Mouse (Mus musculus) neural tube, embryonic 15.5 days (tissue): ENCODE results near the gene Fkbp14. TPM values are rescaled to one million over a fixed set of nuclear protein-coding genes. Genes with fewer than 3 reads are reported as not detected.

Experiments used
- ATAC-seq: fragments of 200-750 bp; cut with Nextera tagmentation; 2 replicates; pipeline ENCODE4 v1.8.0; 2017; ENCODE audit warnings: mild to moderate bottlenecking, moderate TSS enrichment, moderate library complexity; ENCODE audit not compliant: low FRiP score
- H3K27ac ChIP-seq: fragments of 300-500 bp; sonication (generic); replicated peaks from 2 replicates; pipeline ENCODE4 v1.5.1; 2015; ENCODE audit warnings: mild to moderate bottlenecking, inconsistent platforms
- H3K27me3 ChIP-seq: fragments of 300-500 bp; sonication (generic); replicated peaks from 2 replicates; pipeline ENCODE4 v1.6.1; 2015; ENCODE audit warnings: inconsistent platforms
- H3K36me3 ChIP-seq: fragments of 300-500 bp; sonication (generic); 2 replicates; pipeline ENCODE4 v1.6.1; 2015; ENCODE audit warnings: inconsistent platforms
- H3K4me1 ChIP-seq: fragments of 300-500 bp; sonication (generic); 2 replicates; pipeline ENCODE4 v1.6.1; 2015; ENCODE audit warnings: inconsistent platforms
- H3K4me2 ChIP-seq: fragments of 300-500 bp; sonication (generic); 2 replicates; pipeline ENCODE4 v1.6.1; 2015; ENCODE audit warnings: inconsistent platforms, mild to moderate bottlenecking, moderate library complexity
- H3K4me3 ChIP-seq: fragments of 300-500 bp; sonication (generic); replicated peaks from 2 replicates; pipeline ENCODE4 v1.5.1; 2015; ENCODE audit warnings: mild to moderate bottlenecking, inconsistent platforms
- H3K9ac ChIP-seq: fragments of 300-500 bp; sonication (generic); replicated peaks from 2 replicates; pipeline ENCODE4 v1.6.1; 2015; ENCODE audit warnings: mild to moderate bottlenecking, inconsistent platforms
- H3K9me3 ChIP-seq: fragments of 300-500 bp; sonication (generic); replicated peaks from 2 replicates; pipeline ENCODE4 v1.6.1; 2016; ENCODE audit warnings: inconsistent platforms
- WGBS: fragments of 180-500 bp; shearing (Covaris S2); methylation state at CpG from one replicate; pipeline ENCODE4 v1.1.7; 2015; ENCODE audit warnings: mixed read lengths; 5-methylcytosine and 5-hydroxymethylcytosine counted together
- polyA plus RNA-seq: library from polyadenylated mRNA; unstranded; fragments of >200 nt; fragmentation: Nextera tagmentation; extraction: Ambion mirVana; gene quantifications from 2 replicates; pipeline ENCODE4 v1.2.1, GENCODE M21; 2015

Gene Fkbp14
- polyA plus RNA-seq, 1 experiment from 2014 or later, result 12.5 TPM

- peaks cover 18% of the 10 kb centered on the region for H3K4me1 ChIP-seq
- peak overlapping the region; percentile 54; the same call in 1 of the 2 replicates for H3K27ac ChIP-seq
- no peak for ATAC-seq
Observed at GRCm38 (mm10) chr6:54539396-54539795, 57.7 kb downstream of the Fkbp14 start.

DNA sequence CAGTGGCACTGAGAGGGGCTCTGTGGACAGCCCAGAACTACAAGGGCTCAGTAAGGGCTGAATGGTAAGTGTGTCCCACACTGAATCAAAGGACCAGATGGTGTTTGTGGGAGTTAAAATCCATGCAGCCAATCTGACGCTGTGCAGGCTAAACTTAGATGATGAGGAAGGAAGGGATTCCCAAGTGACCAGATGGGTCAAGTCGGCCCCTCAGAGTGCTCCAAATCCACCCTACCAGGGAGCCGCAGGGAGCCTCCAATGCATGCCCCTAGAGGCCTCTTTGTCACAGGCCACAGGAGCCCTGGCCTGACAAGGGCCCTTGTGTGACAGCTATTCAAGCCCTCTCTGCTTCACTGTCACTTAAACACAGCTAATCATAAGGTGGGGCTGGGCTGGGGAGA lies 58.3 kb downstream of the Fkbp14 start:
- no peak overlapping the region for H3K4me3 ChIP-seq
- no peaks in the 10 kb centered on the region for H3K27me3 ChIP-seq
- peaks cover 7% of the 10 kb centered on the region for H3K36me3 ChIP-seq
- H3K4me1 ChIP-seq, result peaks cover 18% of the 10 kb centered on the region
- H3K9ac ChIP-seq, result no peak overlapping the region
- no peak for ATAC-seq
- H3K9me3 ChIP-seq, result no peaks in the 10 kb centered on the region
- H3K4me2 ChIP-seq, result no peak overlapping the region
- 8% methylated on average over 3 of the region's 3 CpGs for WGBS
- H3K27ac ChIP-seq, result no peak overlapping the region; the same call in 1 of the 2 replicates

More at GRCm38 (mm10) chr6:54539396-54539795, 57.7 kb downstream of the Fkbp14 start:
- H3K9me3 ChIP-seq, result no peaks in the 10 kb centered on the region
- peaks cover 10% of the 10 kb centered on the region for H3K36me3 ChIP-seq
- no peaks in the 10 kb centered on the region for H3K27me3 ChIP-seq
- 76% methylated on average over 7 of the region's 7 CpGs for WGBS
- H3K9ac ChIP-seq, result no peak overlapping the region
- no peak overlapping the region for H3K4me3 ChIP-seq
- no peak overlapping the region for H3K4me2 ChIP-seq

GRCm38 (mm10) chr6:54537053-54537452 lies 60.1 kb downstream of the Fkbp14 start:
- Histone ChIP-seq H3K27me3 (no peaks in the 10 kb centered on the region), H3K27ac (no peak overlapping the region), H3K9ac (no peak overlapping the region), H3K4me2 (no peak overlapping the region), H3K4me3 (no peak overlapping the region), H3K36me3 (no peaks in the 10 kb centered on the region), H3K4me1 (peaks cover 18% of the 10 kb centered on the region), H3K9me3 (no peaks in the 10 kb centered on the region)
- 84% methylated on average over 7 of the region's 7 CpGs for WGBS
- ATAC-seq, result no peak

- Histone ChIP-seq H3K4me1 (peaks cover 23% of the 10 kb centered on the region), H3K27me3 (no peaks in the 10 kb centered on the region), H3K4me3 (no peak overlapping the region), H3K4me2 (no peak overlapping the region), H3K36me3 (no peaks in the 10 kb centered on the region), H3K9ac (no peak overlapping the region), H3K27ac (no peak overlapping the region), H3K9me3 (no peaks in the 10 kb centered on the region)
- 87% methylated on average over 4 of the region's 4 CpGs for WGBS
- ATAC-seq, result no peak
Observed at GRCm38 (mm10) chr6:54535485-54535884, 61.6 kb downstream of the Fkbp14 start.

DNA sequence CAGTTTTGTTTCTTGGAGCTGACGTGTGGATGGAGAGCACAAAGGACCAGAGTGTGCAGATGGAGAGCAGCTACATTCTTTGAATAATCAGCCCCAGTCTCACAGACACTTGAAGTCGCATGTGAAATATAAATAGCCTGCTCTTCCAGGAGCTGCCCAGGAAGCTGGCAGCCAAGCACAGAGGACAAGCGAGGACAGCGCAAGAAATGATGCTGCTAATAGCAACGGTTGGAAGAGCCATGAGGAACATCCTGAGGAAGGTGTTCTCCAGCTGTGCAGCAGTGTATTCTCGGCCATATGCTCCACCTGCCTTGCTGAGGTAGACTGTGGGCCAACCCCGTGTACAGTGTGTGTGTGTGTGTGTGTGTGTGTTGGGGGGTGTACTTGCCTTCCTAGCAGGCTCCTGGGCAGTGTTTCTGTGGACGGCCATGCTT lies 66.0 kb downstream of the Fkbp14 start:
- 48% methylated on average over 8 of the region's 8 CpGs for WGBS
- Histone ChIP-seq H3K4me2 (no peak overlapping the region), H3K9ac (no peak overlapping the region), H3K27ac (0 out of 2 replicates have a peak overlapping the region, but pooled peaks have one; percentile 13), H3K27me3 (no peaks in the 10 kb centered on the region), H3K4me3 (no peak overlapping the region), H3K36me3 (0 out of 2 replicates have a peak, but pooled peaks cover 5% of the 10 kb centered on the region), H3K9me3 (no peaks in the 10 kb centered on the region), H3K4me1 (peaks cover 8% of the 10 kb centered on the region)
- ATAC-seq, result peak; percentile 55

- H3K4me3 ChIP-seq, result no peak overlapping the region
- no peak overlapping the region for H3K9ac ChIP-seq
- H3K4me2 ChIP-seq, result no peak overlapping the region
- peaks cover 8% of the 10 kb centered on the region for H3K4me1 ChIP-seq
- WGBS, result 89% methylated on average over 2 of the region's 2 CpGs
- H3K27me3 ChIP-seq, result no peaks in the 10 kb centered on the region
- H3K36me3 ChIP-seq, result peaks cover 9% of the 10 kb centered on the region
- no peak overlapping the region for H3K27ac ChIP-seq
- H3K9me3 ChIP-seq, result no peaks in the 10 kb centered on the region
- no peak for ATAC-seq
Observed at GRCm38 (mm10) chr6:54530182-54530581, 66.9 kb downstream of the Fkbp14 start.

DNA sequence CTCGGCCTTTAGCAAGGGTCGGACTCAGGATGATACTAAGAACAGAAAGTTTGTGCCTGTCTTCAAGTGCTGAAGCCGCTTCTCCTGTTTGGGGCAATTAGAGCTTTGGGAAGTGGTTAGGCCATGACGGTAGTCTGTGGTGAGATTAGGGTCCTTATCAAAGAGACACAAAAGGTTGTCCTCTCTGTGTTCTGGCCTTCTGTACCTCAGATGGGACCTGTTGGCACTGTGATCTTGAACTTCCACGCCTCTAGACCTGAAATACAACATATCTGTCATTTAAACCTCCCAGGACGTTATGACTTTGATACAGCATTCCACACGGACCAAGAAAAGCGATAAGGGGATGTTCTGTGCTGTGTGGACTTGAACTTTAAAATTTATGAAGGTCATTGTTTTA lies 68.4 kb downstream of the Fkbp14 start:
- H3K36me3 ChIP-seq, result peaks cover 19% of the 10 kb centered on the region
- H3K4me1 ChIP-seq, result peaks cover 8% of the 10 kb centered on the region
- no peak overlapping the region for H3K9ac ChIP-seq
- no peak for ATAC-seq
- no peaks in the 10 kb centered on the region for H3K9me3 ChIP-seq
- no peak overlapping the region for H3K4me2 ChIP-seq
- no peak overlapping the region for H3K27ac ChIP-seq
- H3K27me3 ChIP-seq, result no peaks in the 10 kb centered on the region
- 91% methylated on average over 8 of the region's 8 CpGs for WGBS
- H3K4me3 ChIP-seq, result no peak overlapping the region

Other genes starting within 250 kb of the Fkbp14 start
- 1.8 and 2.6 TPM in 2 replicates for gene Wipf3, start 167.7 kb downstream of the Fkbp14 start, polyA plus RNA-seq
- 85.9 and 98.3 TPM in 2 replicates for gene Scrn1, start 30.8 kb downstream of the Fkbp14 start, polyA plus RNA-seq
- 6.7 and 8.0 TPM in 2 replicates for gene Plekha8, start 2.2 kb downstream of the Fkbp14 start, polyA plus RNA-seq
- 62.7 and 75.0 TPM in 2 replicates for gene Mturn, start 84.3 kb upstream of the Fkbp14 start, polyA plus RNA-seq
- gene Znrf2, start 219.6 kb upstream of the Fkbp14 start, polyA plus RNA-seq, result 5.8 and 5.9 TPM in 2 replicates